Mouse (Mus musculus) thymus, adult 2 months (tissue): ENCODE results near the gene Map4k3. TPM values are rescaled to one million over a fixed set of nuclear protein-coding genes. Genes with fewer than 3 reads are reported as not detected.

Experiments used
- DNase-seq: peaks from one replicate; pipeline ENCODE4 v3.0.0; 2021
- H3K27ac ChIP-seq: fragments of 200-500 bp; 2 replicates; pipeline ENCODE4 v1.5.1; 2012; ENCODE audit warnings: low read length, control low read depth; ENCODE audit not compliant: control insufficient read depth, insufficient read depth
- H3K27me3 ChIP-seq: fragments of 200-500 bp; 2 replicates; pipeline ENCODE4 v1.6.1; 2012; ENCODE audit warnings: mild to moderate bottlenecking, low read length, moderate library complexity, mixed read lengths; ENCODE audit not compliant: control insufficient read depth, insufficient read depth
- H3K36me3 ChIP-seq: fragments of 200-500 bp; 2 replicates; pipeline ENCODE4 v1.6.1; 2012; ENCODE audit warnings: mild to moderate bottlenecking, low read length, moderate library complexity; ENCODE audit not compliant: control insufficient read depth, insufficient read depth
- H3K4me1 ChIP-seq: fragments of 200-500 bp; replicated peaks from 2 replicates; pipeline ENCODE4 v1.6.1; 2012; ENCODE audit warnings: low read length; ENCODE audit not compliant: control insufficient read depth, insufficient read depth
- H3K4me3 ChIP-seq: fragments of 200-500 bp; 2 replicates; pipeline ENCODE4 v1.5.1; 2012; ENCODE audit warnings: mild to moderate bottlenecking, low read length, control low read depth, moderate library complexity; ENCODE audit not compliant: control insufficient read depth, insufficient read depth
- CTCF ChIP-seq: fragments of 200-500 bp; IDR thresholded peaks from 2 replicates; pipeline ENCODE4 v1.5.1; 2012; ENCODE audit warnings: mild to moderate bottlenecking, control low read depth, low read length, moderate library complexity, borderline replicate concordance; ENCODE audit not compliant: control insufficient read depth, poor library complexity, insufficient read depth; ENCODE audit errors: extremely low read depth
- POLR2A ChIP-seq: fragments of 200-500 bp; IDR thresholded peaks from 2 replicates; pipeline ENCODE4 v1.6.1; 2012; ENCODE audit warnings: mild to moderate bottlenecking, low read length, control low read depth, moderate library complexity; ENCODE audit not compliant: control insufficient read depth, poor library complexity, insufficient read depth; ENCODE audit errors: extremely low read depth
- WGBS: fragments of 180-500 bp; shearing (Covaris S2); methylation state at CpG from one replicate; pipeline ENCODE4 v1.1.7; 2018; 5-methylcytosine and 5-hydroxymethylcytosine counted together
- polyA plus RNA-seq: library from polyadenylated mRNA; depleted of rRNA; stranded (reverse); fragments of >200 nt; gene quantifications from 2 replicates; pipeline ENCODE4 v1.2.3, GENCODE M21; 2012

The Map4k3 gene
- polyA plus RNA-seq, 1 experiment = 5.9 TPM

- WGBS = 80% methylated on average over 5 of the region's 5 CpGs
- TF ChIP-seq CTCF = no peak
- TF ChIP-seq POLR2A = no peak
- H3K4me1 ChIP-seq = no peaks in the 10 kb centered on the region; the same call in 1 of the 2 replicates
- H3K27ac ChIP-seq = no peak overlapping the region
- DNase-seq = no peak
- no peaks in the 10 kb centered on the region for H3K36me3 ChIP-seq
- H3K4me3 ChIP-seq = no peak overlapping the region
- no peaks in the 10 kb centered on the region for H3K27me3 ChIP-seq
These were observed 9.0 kb downstream of the Map4k3 start for GRCm38 (mm10) chr17:80719309-80719708.

DNA sequence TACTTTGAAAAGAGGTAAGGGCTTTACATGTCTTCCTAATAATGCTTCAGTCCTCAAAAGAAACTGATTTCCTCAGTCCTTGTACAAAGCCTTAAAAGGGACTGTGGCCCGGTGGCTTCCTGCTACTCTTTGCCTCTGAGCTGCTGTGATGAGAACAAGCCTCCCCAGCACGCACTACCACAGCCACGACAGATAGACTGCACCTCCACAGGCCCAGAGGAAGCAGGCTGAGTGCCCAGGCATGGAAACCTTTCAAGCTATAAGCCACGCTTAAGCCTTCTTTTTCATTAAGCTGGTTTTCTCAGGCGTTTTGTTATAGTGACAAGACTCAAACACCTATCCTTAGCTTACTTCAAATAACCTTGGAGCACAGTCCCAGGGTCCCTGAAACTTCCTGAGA lies 10.0 kb downstream of the Map4k3 start:
- no peak overlapping the region for H3K27ac ChIP-seq

DNA sequence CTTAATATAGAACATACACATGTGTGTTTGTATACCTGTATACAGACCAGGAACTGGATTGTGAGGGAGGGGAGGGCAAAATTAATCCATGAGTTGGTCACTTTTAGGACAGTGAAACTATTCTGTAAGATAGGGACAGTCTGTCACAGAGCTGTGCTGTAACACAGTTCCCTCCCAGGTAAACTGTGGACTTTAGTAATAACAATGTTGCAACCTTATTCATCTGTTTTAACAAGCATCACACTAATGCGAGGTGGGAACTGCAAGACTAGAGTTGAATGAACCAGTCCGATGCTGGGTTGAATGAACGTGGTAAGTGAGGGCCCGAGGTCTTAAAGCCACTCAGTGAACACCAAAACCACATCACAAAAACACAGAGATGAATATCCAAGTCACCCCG lies 14.7 kb downstream of the Map4k3 start:
- Histone ChIP-seq H3K27ac (no peak overlapping the region), H3K4me1 (no peaks in the 10 kb centered on the region; the same call in 1 of the 2 replicates), H3K27me3 (no peaks in the 10 kb centered on the region), H3K36me3 (no peaks in the 10 kb centered on the region), H3K4me3 (no peak overlapping the region)
- DNase-seq = no peak
- TF ChIP-seq CTCF (no peak), POLR2A (no peak)
- WGBS = 59% methylated on average over 5 of the region's 5 CpGs

More for the DNA sequence above, 10.0 kb downstream of the Map4k3 start:
- H3K4me1 ChIP-seq = no peaks in the 10 kb centered on the region; the same call in 1 of the 2 replicates
- no peaks in the 10 kb centered on the region for H3K36me3 ChIP-seq
- H3K4me3 ChIP-seq = no peak overlapping the region
- 52% methylated on average over 5 of the region's 5 CpGs for WGBS
- TF ChIP-seq CTCF = no peak
- no peak for TF ChIP-seq POLR2A
- no peak for DNase-seq
- H3K27me3 ChIP-seq = no peaks in the 10 kb centered on the region

DNA sequence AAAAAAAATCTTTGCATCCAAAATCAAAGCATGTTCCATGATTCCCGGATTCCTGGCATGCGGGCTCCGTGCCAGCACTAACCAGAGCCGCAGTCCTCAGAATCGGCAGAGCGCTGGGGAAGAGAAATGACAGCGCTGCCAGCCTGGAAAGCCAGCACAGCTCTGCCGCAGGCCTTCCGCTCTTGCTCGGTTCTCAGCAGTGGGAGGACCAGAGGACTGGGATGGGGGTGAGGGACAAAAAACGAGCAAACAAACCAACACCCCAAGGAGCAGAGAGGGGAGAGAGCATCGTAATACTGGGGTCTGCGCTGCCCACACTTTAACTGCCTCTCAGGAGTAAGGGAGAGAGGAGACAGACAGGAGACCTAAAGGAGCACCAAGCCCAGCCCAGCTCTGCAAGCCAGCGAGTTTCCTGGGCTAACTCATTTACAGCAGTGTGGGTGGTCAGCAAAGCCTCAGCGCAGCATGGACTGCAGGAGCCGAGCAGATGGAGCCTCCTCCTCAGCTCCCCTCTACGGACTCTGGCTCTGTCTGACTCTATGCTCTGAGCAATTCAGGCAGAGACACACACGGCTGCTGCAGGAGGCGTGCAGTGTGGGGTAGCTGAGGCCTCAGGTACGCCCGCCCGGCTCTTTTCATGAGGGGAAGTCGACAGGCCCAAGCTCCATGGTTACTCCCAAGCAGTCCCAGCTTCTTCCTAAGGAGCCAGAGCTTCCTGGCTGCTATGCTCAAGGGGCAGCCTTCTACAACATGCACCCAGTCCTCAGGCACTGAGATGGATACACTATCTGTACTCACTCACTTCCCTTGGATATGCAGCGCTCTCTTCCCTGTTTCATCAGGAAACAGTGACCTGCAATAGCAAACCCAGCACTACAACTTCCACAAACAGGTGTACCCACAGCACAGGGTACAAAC lies 18.1 kb downstream of the Map4k3 start:
- DNase-seq = no peak
- Histone ChIP-seq H3K27me3 (no peaks in the 10 kb centered on the region), H3K36me3 (no peaks in the 10 kb centered on the region), H3K4me1 (peaks cover 1% of the 10 kb centered on the region), H3K4me3 (no peak overlapping the region), H3K27ac (no peak overlapping the region)
- TF ChIP-seq POLR2A (no peak), CTCF (no peak)
- WGBS = 92% methylated on average over 24 of the region's 24 CpGs

DNA sequence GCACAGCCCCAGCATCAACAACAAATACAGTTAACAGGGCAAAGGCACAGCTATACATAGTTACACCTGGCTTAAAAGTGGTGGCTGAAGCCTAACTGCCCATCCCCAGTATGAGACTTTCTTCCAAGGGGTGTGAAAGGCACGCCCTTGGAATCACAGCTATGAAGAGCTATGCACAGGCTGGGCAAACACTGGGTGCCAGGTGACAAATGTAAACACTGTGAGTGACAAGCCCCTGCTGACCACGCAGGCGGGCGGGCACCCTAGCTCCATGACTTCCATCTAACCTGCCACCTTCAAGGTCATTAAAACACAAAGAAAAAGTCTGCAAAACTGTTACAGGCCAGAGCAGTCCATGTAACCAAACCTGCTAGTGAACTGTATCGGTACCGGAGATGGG lies 19.5 kb downstream of the Map4k3 start:
- Histone ChIP-seq H3K27ac (no peak overlapping the region), H3K27me3 (no peaks in the 10 kb centered on the region), H3K36me3 (no peaks in the 10 kb centered on the region), H3K4me1 (peaks cover 4% of the 10 kb centered on the region), H3K4me3 (no peak overlapping the region)
- no peak for DNase-seq
- TF ChIP-seq CTCF (no peak), POLR2A (no peak)
- 98% methylated on average over 6 of the region's 6 CpGs for WGBS

- DNase-seq = no peak
- H3K27ac ChIP-seq = no peak overlapping the region
- WGBS = 86% methylated on average over 4 of the region's 4 CpGs
- H3K4me1 ChIP-seq = peaks cover 4% of the 10 kb centered on the region
- TF ChIP-seq POLR2A = no peak
- no peak for TF ChIP-seq CTCF
- H3K27me3 ChIP-seq = no peaks in the 10 kb centered on the region
- no peak overlapping the region for H3K4me3 ChIP-seq
- H3K36me3 ChIP-seq = no peaks in the 10 kb centered on the region
These were observed 21.1 kb downstream of the Map4k3 start for GRCm38 (mm10) chr17:80707176-80707575.
